Mouse (Mus musculus) G1E-ER4 (cell line): ENCODE data around the gene Myh3. TPM values are rescaled to one million over a fixed set of nuclear protein-coding genes. Genes with fewer than 3 reads are reported as not detected.

ENCODE experiments used
- GATA1 ChIP-seq: IDR thresholded peaks from one replicate; pipeline ENCODE4 v1.8.0; 2012; ENCODE audit warnings: low read length, inconsistent platforms
- polyA plus RNA-seq: library from polyadenylated mRNA; stranded (reverse); fragments of >175 nt; gene quantifications from 2 replicates; pipeline ENCODE4 v1.2.3, GENCODE M21; 2012

Myh3 gene
- polyA plus RNA-seq, 1 experiment: not detected

DNA sequence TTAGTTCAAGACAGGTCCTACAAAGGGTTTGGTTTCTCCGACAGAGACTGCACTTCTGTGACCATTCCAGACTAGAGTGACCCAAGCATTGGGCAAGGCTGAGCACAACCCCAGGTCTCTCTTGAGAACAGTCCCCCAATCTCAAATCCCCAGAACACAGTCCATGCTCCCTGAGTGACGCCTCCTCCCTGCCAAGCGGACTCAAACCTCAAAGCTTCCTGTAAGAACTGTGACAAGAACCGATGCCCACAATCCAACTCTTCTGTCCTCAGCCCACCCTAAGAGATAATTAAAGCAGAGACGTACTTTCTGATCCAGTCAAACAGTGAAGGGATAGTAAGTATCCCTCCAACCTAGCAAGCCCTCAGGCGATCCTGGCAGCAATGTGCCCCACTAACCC, 35.3 kb downstream of the Myh3 start:
- no peak for TF ChIP-seq GATA1

DNA sequence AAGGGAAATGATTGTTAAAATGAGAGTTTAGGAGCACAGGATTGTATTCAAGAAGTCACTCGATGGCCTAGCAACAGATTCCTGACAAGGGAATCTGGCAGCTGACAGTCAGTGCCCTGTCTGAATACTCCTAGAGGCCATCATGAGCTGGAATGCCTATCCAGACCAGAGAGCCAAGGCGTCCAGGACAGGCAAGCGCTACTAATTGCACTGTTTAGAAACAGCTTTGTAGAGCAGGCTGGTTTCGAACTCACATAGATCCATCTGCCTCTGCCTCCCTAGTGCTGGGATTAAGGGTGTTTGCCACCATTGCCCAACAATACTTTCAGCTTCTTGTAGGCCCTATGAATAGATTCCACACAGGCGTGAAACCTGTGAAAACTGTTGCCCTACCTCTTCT, 36.2 kb downstream of the Myh3 start:
- TF ChIP-seq GATA1: no peak

DNA sequence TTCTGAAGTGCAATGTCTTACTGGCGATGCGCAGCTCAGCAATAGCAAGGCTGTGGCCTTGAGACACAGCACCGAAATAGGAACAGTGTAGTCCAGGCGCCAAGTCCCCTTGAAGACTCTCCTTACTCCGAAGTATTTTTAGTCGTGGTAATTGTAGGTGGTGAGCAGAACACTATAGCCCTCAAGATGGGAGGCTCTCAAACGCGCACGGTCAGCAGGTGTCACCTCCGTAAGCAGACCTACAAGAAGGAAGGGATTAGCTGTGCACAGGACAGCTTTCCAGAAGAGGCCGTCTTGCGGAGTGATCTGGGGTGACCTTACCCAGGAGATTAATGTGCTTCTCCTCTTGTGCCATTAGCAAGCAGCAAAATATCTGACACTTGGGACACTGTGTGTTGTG, 36.8 kb downstream of the Myh3 start:
- no peak for TF ChIP-seq GATA1

DNA sequence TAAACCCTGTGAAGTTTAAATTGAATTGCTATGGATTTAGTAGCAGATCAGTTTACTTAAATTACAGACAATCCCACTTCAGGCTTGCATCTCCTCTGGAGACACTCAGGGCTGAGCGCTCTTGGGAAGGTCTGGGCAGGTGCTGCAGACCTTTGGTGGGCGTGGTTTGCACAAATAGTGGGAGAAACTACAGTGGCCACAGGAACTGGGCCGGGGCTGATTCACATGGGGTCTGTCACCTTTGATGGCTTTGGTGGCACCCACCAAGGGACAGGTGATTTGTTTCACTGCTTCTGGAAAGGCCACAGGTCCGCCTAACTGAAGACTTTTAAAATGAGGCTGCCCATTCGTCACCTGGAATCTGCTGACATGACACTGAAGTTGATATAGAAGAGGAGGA, 38.6 kb downstream of the Myh3 start:
- no peak for TF ChIP-seq GATA1

DNA sequence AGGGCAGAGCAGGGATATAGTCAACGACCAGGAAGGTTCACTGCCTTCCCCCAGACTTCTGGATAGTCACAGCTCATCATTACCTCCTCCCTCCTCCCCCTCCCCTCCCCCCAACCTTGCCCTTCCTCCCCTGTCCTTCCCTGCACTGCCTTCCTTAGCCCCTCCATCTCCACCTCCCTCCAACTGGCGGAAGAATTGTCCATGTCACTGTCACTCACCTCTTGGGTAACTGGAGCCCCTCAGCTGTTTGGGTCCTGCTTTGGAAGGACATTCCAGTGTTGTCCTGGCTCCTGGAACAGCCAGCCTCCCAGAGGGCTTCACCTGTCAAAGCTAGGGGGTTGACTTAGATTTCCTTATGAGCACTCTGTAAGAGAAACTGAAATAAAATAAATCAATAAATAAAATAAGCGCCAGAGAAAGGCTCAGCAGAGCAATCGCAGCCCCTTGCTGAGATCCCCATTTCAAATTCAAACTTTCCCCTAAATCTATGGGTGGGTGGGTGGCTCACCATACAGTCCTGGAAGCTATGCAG, 41.5 kb downstream of the Myh3 start:
- TF ChIP-seq GATA1: no peak

DNA sequence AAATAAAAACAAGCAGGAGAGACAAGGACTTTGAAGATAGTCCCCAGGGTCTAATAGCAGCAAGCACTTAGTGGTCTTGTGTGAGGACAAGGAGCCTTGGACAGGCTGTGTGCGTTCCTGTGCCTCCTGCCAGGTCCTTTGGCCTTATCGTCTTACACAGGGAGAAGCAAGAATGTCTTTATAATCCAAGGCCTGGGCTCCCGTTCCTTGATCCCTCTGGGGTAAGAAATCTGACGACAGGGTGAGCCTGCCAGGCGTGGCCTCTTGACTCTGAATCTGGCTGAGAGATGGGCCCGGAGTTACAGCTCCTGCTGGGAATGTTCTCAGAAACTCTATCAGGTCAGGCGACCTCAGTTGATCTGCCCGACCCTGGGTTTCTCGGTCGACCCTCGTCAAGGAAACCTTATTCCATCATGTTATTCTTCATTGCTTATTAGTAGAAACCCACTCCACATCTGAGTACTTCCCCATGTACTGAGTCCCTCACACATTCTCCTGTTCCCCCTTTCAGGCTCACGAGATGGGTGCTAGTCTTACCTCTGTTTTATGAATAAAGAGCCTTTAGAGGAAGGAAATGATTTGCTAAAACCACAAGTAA, 42.7 kb downstream of the Myh3 start:
- TF ChIP-seq GATA1: no peak

DNA sequence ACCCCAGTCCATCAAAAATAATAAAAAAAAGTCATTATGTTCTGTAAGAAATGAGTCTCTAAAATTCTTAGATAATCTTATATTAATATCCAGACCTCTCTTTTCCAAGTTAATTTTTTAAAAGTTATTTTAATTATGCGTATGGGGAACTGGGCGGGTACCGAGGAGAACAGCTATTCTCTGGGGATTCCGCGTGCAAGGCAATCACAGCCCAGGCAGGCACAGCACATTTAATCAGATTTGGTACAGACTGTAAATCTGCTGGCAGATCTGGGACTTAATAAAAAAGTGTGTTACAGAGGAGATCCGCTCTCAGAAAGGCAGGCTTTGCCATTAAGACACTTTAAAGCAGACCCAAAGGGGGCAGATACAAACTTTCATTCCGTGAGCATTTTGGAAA, 46.8 kb downstream of the Myh3 start:
- TF ChIP-seq GATA1: no peak

DNA sequence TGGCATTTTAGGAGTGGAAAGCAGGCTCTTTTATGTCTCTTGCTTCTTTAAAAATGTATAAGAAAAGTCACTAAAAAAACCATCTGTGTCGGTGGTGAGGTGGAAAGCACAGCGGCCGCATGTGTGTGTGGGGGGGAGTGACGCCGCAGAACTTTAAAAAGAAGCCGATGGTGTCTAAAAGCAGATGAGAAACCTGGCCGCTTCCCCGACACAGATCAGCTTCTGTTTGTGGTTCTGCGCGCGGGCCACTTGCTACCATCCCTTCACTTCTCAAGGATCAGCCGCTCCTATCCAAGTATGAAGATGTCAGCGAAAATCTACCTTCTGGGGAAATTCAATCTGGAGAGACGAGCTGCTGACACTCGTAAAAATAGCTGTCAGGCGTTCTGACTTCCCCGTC, 47.3 kb downstream of the Myh3 start:
- no peak for TF ChIP-seq GATA1

DNA sequence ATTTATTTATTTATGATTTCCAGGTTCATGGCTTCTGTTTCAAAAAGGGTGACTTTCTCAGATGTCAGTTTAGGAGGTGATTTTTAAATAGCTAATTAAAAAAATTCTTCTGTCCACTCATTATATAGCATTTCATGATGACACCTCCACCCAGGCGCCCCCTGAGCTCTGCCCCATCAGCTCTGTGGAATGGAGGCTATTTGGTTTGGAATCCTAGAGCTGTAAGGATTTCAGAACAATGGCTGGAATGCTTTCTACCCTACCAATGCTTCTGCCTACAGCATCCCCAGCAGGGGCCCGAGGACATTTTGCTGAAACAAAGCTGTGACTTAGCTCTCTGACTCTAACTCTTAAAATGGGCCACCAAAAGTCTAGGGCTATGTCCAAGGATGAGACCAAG, 55.4 kb downstream of the Myh3 start:
- TF ChIP-seq GATA1: no peak

DNA sequence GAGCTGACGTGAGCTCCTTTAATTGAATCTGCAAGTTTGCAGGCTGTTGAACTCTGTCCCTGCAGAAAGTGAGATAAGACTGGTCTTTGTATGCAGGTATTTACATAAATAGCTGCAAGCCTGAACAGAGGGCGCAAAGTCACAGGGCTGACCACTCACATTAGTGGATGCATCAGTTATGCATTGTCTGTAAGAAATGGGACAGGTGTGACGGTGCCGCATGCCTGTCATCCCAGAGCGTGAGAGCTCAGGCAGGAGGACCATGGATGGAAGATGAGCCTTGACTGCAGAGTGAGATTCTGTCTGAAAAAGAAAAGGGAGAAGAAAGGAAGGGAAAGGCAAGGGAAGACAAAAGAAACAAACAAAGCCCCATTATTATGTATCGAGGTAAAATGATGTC, 56.6 kb downstream of the Myh3 start:
- no peak for TF ChIP-seq GATA1

DNA sequence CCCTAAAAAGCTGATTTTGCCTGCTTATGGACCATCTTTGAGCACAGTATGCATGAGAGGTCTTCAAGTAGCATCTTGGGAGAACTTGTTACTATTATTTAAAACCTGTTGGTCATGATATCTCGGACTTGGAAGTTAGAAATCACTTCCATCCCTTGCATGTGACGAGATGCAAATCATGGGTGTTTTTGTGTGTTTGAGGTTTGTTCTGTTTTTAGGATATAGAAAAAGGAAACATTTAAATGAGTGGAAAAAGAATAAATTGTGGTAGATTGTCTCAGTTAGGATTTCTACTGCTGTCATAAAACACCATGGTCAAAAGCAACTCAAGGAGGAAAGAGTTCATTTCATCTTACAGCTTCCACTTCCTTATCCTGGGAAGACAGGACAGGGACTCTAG, 57.4 kb downstream of the Myh3 start:
- no peak for TF ChIP-seq GATA1

DNA sequence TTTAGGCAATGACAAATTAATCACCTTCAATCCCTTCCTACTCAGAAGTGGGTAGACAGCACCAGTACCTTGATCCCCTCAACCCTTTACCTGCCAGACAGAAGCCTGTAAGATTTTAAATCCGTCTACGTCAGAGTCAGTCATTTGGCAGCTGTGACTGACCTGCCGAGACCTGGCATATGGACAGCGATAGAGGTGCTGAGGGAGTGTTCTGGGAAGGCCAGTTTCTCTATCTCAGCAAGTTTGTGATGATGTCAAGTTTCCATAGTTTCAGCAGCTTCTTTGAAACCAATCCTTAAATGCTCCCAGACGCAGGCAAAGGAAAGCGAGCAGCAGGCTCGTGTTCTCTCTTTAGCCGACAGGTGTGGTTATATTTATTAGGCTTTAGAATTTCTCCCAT, 61.5 kb downstream of the Myh3 start:
- no peak for TF ChIP-seq GATA1

DNA sequence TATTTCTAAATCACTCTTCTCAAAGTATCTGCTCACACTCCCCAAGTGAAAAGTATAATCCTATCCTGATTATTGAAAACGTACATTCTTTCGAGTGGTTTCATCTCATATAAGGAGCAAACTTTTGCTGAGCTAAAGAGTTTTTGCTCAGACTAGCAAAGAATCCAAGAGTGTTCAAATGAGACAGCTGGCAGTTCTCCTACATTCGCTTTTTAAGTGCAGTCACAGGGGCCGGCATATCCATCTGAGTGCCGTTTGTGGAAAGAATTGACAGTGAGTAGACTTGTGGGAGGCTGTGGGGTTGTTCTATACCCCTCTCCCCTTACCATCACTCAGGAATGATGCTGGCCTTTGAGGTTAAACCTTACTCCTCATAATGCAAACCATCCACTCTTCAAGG, 62.1 kb downstream of the Myh3 start:
- TF ChIP-seq GATA1: no peak

DNA sequence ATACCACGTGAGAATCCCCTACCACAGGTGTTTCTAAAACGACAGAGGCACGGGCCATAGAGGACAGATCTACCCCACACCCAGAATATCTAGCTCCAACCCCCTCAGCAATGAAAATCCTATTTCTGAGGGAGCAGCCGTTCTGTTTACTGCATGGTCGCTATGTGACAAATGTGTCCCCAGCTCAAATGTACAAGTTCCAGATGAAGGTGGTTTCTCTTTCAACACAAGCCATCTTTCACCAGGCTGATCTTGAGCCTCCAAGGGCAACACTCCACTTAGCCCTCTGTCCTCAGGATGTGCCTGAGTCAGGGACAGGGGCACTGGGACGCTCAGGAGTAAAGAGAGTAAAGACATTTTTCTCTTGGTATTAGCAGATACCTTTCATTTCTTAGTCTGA, 62.9 kb downstream of the Myh3 start:
- TF ChIP-seq GATA1: no peak

DNA sequence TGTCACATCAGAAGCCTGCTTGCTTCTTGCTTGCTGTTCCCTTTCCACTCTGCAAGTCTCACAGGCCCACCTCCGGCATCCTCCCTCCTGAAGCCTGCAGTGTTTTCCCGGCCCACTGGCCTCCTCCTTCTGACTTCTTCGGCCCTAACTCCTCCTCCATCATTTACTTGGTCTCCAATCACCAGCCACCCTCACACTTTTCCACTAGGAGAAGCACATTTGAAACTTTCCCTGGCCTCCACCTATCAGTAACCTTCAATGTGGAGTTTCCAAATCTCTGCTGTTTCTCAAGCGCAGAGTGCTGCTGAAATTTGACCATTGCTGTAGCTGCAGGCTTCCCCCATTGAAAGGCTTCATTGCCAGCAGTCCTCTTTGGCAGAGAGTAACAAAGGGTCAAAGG, 63.9 kb downstream of the Myh3 start:
- TF ChIP-seq GATA1: no peak

DNA sequence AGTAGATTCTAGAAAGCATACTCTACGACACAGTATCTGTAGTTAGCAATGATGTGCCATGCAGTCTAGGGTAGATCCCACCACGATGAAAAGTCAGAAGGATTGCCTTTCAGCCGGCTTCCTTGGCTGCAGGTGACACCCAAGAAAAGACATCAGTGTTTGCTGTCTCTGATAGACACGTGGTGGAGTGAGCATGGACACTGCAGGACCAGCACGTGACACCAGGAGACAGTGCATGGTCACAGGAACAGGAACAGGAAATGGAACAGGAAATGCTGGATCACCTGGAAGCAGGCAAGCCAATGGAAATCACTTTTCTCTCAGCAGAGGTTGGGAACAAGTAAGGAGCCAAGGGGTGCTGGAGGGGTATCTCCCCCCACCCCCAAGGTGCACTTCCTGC, 65.0 kb downstream of the Myh3 start:
- TF ChIP-seq GATA1: no peak

DNA sequence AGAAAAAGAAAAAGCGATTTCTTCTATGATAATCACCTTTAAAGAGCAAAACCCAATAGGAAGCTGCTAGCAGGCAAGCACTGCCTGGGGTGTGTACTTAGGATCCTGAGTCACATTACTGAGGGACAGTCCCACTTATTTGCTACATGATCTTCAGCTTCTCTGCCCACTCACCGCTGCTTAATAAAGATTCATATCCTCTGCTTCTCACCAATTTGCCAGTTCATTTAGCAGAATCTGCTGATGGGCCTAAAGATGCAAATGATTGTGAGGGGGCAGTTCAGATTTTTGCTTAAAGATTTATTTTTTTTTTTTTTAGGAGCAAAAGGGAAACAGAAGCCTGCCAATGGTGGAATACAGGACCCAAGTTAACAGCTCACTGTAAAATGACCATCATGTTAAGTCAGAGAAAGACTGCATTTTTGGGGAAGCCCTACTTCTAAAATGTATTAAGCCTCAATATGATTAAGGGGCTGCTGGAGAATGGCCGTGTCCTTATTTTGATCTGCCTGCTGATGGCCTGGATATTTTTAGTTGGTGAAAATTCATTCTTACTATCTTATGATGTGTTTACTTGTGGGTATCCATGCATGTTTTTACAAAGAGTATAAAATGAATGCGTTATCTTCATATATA, 65.9 kb downstream of the Myh3 start:
- no peak for TF ChIP-seq GATA1

DNA sequence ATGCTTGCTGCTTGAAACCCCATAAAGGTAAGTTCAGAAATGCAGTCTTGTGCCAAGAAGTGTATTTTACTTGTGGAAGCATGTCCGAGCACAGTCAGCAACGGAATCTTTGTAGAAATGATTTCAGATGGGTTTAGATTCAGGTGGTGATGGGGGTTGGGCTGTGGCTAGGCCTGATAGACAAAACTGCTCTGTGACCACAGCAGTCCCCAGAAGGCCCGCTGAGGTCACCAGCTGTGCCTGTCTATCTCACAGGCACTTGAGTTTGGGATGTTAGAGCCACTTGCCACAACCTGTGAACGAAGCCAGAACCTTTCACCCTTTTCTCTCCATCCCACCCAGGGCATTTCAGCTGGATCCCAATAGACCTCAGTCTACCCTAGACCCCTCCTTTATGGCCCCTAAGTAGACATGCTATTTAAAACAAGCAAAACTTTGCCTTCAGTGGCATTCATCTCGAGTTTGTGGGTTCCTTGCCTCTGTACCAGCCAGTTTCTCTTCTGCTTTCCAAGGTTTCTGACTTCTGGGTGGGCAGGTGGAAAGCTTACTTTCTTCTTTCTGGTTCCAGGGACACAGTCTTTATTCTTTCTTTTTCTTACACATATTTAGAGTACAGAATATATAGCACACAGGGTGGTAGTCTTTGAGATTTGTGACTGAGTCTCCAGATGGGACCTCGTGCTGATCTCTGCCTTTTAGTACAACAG, 66.6 kb downstream of the Myh3 start:
- TF ChIP-seq GATA1: no peak
